Mouse (Mus musculus) lung, postnatal 14 days (tissue): ENCODE data around the gene B3glct.

Source experiments
- DNase-seq: peaks from one replicate; pipeline ENCODE4 v3.0.0; 2021

B3glct gene

DNA sequence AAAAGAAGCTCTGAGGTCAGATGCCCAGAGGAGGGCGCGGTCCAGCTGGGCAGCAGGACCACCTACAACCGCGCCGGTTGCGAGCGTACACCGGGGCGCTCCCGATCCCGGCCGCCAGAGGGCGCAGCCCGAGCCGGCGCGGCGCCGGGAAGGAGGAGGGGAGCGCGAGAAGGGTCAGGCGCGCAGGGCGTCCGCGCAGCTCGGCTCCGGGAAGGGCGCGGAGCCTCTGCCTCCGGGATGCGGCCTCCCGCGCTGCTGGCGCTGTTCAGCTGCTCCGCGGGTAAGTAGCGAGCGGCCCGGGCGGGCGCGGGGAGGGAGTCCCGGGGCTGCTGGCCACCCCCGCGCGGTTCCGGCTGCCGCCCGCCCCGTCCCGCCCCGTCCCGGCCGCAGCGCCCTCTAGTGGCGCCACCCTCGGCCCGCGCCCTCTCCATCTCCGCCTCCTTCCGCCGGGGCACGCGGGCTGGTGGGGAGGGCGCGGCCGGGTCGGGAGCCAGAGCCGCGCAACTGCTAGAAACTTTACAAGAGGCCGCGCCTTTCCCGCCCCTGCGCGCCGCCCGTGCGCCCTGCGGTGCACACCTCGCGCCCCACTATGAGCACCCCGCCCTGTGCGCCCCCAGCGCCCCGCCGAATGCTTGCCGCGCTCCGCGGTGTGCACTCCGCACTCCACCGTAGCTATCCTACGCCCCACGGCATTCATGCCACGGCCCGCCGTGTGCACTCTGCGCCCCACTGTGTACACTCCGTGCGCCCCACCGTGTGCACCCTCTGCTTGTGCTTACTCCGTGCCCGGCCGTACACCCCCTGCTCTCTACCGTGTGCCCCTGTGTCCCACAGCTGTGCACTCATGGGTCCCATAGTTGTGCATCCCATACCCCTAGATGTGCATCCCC lies at the start of gene B3glct:
Gene B3glct (plus strand): TSS at position 131 of the 890 bp plus-strand sequence.
- DNase-seq, result peak; percentile 90

- no peak for DNase-seq
These were observed 43.5 kb upstream of the B3glct start for GRCm38 (mm10) chr5:149634409-149635035.

- DNase-seq, result peak; percentile 35
These were observed 42.5 kb upstream of the B3glct start for GRCm38 (mm10) chr5:149635556-149635955.

GRCm38 (mm10) chr5:149636075-149636920 lies 41.7 kb upstream of the B3glct start, which contains the start of gene Hsph1:
Gene Hsph1, minus strand, starts transcription at chr5:149636376.
- DNase-seq, result peak; percentile 96

GRCm38 (mm10) chr5:149637306-149637705 lies 40.7 kb upstream of the B3glct start:
- DNase-seq, result no peak

GRCm38 (mm10) chr5:149641277-149641892 lies 36.6 kb upstream of the B3glct start:
- no peak for DNase-seq

DNA sequence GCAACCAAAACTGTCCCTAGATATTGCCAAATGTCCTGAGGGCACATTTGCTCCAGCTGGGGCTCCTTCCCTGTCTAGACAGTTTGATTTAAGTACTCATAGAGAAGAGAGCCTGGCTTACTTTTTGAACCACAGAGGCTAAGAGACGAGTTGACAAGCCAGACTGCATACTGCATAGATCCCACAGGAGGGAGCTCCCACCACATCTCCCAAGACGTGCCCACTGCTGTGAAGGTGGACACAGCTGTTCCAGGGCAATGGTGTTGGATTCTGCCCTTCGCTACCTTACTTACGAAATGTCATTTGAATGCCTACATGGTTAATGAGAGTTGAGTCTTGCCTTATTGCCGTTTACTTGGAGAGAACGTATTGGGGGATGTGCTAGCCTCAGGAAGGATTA lies 35.7 kb upstream of the B3glct start:
- no peak for DNase-seq

GRCm38 (mm10) chr5:149642783-149643509 lies 35.1 kb upstream of the B3glct start:
- no peak for DNase-seq

DNA sequence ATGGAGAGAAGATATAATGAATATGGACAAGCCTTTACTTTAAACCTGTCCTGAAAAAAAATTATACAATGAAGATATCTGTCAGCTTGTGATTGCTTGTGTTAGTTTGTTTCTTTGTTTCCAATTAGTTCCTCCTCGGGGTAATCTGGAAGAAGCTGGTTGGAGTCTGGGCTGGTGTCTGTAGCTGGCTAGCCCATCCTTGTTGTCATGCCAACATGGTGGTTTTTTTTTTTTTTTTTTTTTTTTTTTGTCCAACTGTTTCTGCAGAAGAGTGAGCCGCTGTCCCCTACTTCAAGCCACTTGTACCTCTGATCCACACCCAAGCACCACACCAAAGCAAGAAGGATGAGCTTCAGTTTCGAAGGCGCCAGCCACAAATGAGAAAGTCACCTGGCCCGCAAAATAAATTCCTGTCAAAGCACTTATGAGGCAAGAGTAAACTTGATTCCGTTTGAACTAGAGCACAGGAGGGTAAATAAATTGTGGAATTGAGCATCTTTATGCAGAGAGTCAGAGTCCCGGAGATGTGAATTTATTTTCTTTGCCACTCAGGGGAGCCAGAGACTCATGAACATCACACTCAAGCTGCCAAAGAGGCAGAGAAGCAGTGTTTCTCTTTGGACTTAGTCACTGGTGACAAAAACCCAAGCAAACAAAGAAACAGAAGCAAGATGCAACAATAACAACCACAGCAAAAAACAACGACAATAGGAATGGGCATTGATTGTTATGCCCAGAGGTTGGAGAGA lies 30.5 kb upstream of the B3glct start:
- DNase-seq, result no peak

GRCm38 (mm10) chr5:149648196-149648595 lies 29.8 kb upstream of the B3glct start:
- peak; percentile 10 for DNase-seq

GRCm38 (mm10) chr5:149648895-149649406 lies 29.1 kb upstream of the B3glct start:
- no peak for DNase-seq

- no peak for DNase-seq
These were observed 28.4 kb upstream of the B3glct start for GRCm38 (mm10) chr5:149649499-149650178.

DNA sequence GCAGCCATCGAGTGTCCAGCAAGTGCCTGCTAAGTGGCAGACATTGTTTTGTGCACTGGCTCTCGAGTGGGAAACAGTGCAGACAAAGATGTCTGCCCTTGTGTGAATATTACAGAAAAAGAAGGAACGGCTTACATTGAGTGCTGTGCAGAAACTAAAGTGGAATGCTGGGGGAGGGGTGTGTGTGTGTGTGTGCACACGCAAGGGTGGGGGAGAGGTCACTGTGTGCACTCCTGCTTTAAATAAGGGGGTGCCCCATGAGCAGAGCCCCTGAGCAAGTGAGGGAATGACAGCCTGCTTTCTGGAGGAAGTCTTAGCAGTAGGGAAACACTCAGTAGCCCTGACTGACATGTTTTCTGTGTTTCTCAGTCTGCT lies 27.9 kb upstream of the B3glct start:
- DNase-seq, result no peak

- DNase-seq, result no peak
These were observed 22.4 kb upstream of the B3glct start for GRCm38 (mm10) chr5:149655636-149656035.

- no peak for DNase-seq
These were observed 20.0 kb upstream of the B3glct start for GRCm38 (mm10) chr5:149658022-149658421.

GRCm38 (mm10) chr5:149658741-149659413 lies 19.2 kb upstream of the B3glct start:
- DNase-seq, result no peak

DNA sequence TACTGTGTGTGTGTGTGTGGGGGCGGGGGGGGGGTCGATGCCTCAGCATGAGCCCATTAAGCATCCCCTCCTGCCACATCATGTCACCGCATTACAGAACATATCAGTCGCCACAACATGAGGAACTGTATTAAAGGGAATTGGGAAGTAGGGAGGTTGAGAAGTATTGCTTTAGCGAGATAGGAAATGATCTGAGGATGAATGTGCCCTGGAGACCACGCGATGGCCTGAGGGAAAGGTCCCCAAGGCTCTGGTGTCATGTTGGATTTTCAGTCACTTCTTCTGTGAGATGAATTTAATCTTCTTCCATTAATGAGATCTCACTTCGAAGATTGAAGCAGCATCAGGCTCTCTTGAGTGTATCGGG lies 18.6 kb upstream of the B3glct start:
- no peak for DNase-seq

DNA sequence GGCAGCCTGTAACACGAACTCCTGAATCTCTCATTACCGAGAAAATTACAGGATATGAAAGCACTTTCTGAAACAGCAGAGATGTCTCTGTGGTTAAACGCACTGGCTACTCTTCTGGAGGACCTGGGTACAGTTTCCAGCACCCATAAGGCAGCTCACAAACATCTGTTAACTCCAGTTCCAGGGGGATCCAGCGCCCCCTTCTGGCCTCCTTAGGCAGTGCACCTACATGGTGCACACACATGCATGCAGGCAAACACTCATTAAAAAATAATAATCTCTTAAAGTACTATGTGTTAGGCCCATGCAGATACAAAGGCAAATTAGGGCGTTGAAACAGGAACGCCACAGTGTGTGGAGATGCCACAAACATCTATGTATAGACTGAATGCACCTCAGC lies 16.6 kb upstream of the B3glct start:
- no peak for DNase-seq

- no peak for DNase-seq
These were observed 15.1 kb upstream of the B3glct start for GRCm38 (mm10) chr5:149662980-149663379.

- no peak for DNase-seq
These were observed 14.6 kb upstream of the B3glct start for GRCm38 (mm10) chr5:149663417-149663816.
